Mouse (Mus musculus) limb, embryonic 12.5 days (tissue): ENCODE data around the gene Dnajb14. TPM values are rescaled to one million over a fixed set of nuclear protein-coding genes. Genes with fewer than 3 reads are reported as not detected.
"Not testable (repeated sequence)": the region's sequence is repeated elsewhere in the genome, so short reads cannot be mapped to it uniquely, and the experiment has no call there.

Experiments
- ATAC-seq: fragments of 200-750 bp; cut with Nextera tagmentation; 2 replicates; pipeline ENCODE4 v1.8.0; 2017; ENCODE audit warnings: low read depth, moderate TSS enrichment; ENCODE audit not compliant: insufficient number of reproducible peaks, insufficient read depth, low FRiP score, low TSS enrichment
- H3K27ac ChIP-seq: fragments of 300-500 bp; sonication (generic); 2 replicates; pipeline ENCODE4 v1.5.1; 2016; ENCODE audit warnings: mild to moderate bottlenecking, moderate library complexity
- H3K27me3 ChIP-seq: fragments of 300-500 bp; sonication (generic); 2 replicates; pipeline ENCODE4 v1.6.1; 2016; ENCODE audit warnings: mild to moderate bottlenecking, moderate library complexity
- H3K36me3 ChIP-seq: fragments of 300-500 bp; sonication (generic); 2 replicates; pipeline ENCODE4 v1.6.1; 2016; ENCODE audit warnings: mild to moderate bottlenecking, moderate library complexity
- H3K4me1 ChIP-seq: fragments of 300-500 bp; sonication (generic); replicated peaks from 2 replicates; pipeline ENCODE4 v1.6.1; 2016
- H3K4me2 ChIP-seq: fragments of 300-500 bp; sonication (generic); 2 replicates; pipeline ENCODE4 v1.6.1; 2016; ENCODE audit warnings: mild to moderate bottlenecking, moderate library complexity
- H3K4me3 ChIP-seq: fragments of 300-500 bp; sonication (generic); replicated peaks from 2 replicates; pipeline ENCODE4 v1.5.1; 2016; ENCODE audit warnings: mild to moderate bottlenecking
- H3K9ac ChIP-seq: fragments of 300-500 bp; sonication (generic); replicated peaks from 2 replicates; pipeline ENCODE4 v1.6.1; 2016; ENCODE audit warnings: mild to moderate bottlenecking, moderate library complexity
- H3K9me3 ChIP-seq: fragments of 300-500 bp; sonication (generic); 2 replicates; pipeline ENCODE4 v1.6.1; 2016; ENCODE audit warnings: mild to moderate bottlenecking, moderate library complexity
- WGBS: fragments of 180-500 bp; shearing (Covaris S2); methylation state at CpG from one replicate; pipeline ENCODE4 v1.1.7; 2016; 5-methylcytosine and 5-hydroxymethylcytosine counted together
- polyA plus RNA-seq: library from polyadenylated mRNA; unstranded; fragments of >200 nt; fragmentation: Nextera tagmentation; extraction: Ambion mirVana; gene quantifications from 2 replicates; pipeline ENCODE4 v1.2.1, GENCODE M21; 2016

Gene Dnajb14
- polyA plus RNA-seq, 1 experiment from 2014 or later = 11.0 TPM

DNA sequence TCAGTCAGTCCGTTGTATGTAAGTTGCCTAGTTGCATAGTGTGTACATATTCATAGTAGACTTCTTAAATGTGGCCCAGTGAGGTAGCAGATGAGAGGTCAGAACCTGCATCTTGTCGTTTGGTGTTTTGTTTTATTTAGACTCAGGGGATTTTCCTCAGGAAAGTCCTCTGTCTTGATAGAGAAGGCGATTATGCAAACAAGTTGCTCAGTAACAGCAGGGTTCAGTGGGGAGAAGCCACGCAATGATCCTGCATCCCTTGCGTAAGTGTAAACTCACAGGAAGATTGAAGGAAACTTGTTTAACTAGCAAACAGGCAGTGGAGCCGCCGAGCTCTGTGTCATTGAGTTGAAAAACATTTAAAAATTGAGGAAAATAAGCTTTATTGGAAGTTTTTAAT is 20.5 kb downstream of the Dnajb14 start:
- Histone ChIP-seq H3K4me3 (no peak overlapping the region), H3K9ac (no peak overlapping the region), H3K4me2 (no peak overlapping the region), H3K27ac (no peak overlapping the region), H3K27me3 (no peaks in the 10 kb centered on the region), H3K36me3 (peaks cover 38% of the 10 kb centered on the region), H3K9me3 (no peaks in the 10 kb centered on the region), H3K4me1 (no peaks in the 10 kb centered on the region)
- no peak for ATAC-seq
- 82% methylated on average over 7 of the region's 7 CpGs for WGBS

DNA sequence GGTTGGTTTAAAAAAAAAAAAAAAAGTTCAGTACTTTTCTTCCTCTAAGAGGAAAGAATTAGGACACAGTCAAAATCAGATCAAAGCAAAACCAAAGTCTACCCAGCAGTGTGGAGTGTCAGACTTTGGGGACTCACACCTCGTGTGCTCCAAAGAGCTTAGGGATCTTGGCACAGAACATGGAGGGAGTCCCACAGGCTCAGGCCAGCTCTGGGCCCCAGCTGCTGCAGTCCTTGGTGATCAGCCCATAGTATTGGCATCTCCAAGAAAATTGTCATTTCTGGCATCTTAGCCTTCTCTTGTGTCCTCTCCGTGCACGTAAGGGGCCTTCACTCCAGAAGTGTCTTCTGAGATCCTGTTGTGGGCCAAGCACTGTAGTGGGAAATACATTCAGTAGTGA is 23.6 kb downstream of the Dnajb14 start:
- peaks cover 3% of the 10 kb centered on the region; the same call in 1 of the 2 replicates for H3K9me3 ChIP-seq
- no peaks in the 10 kb centered on the region for H3K4me1 ChIP-seq
- WGBS = 78% methylated on average over 3 of the region's 3 CpGs
- H3K4me2 ChIP-seq = no peak overlapping the region
- H3K27me3 ChIP-seq = no peaks in the 10 kb centered on the region
- ATAC-seq = no peak
- no peak overlapping the region for H3K4me3 ChIP-seq
- H3K9ac ChIP-seq = no peak overlapping the region
- H3K27ac ChIP-seq = no peak overlapping the region
- H3K36me3 ChIP-seq = peaks cover 56% of the 10 kb centered on the region

GRCm38 (mm10) chr3:137892118-137892517 is 24.6 kb downstream of the Dnajb14 start:
- 89% methylated on average over 4 of the region's 4 CpGs for WGBS
- Histone ChIP-seq H3K4me2 (no peak overlapping the region), H3K9ac (no peak overlapping the region), H3K27ac (no peak overlapping the region), H3K9me3 (peaks cover 3% of the 10 kb centered on the region; the same call in 1 of the 2 replicates), H3K4me3 (no peak overlapping the region), H3K27me3 (no peaks in the 10 kb centered on the region), H3K4me1 (no peaks in the 10 kb centered on the region), H3K36me3 (peaks cover 60% of the 10 kb centered on the region)
- no peak for ATAC-seq

- Histone ChIP-seq H3K4me1 (no peaks in the 10 kb centered on the region), H3K4me3 (no peak overlapping the region), H3K9ac (no peak overlapping the region), H3K36me3 (peaks cover 68% of the 10 kb centered on the region), H3K4me2 (no peak overlapping the region), H3K27me3 (no peaks in the 10 kb centered on the region), H3K9me3 (peaks cover 3% of the 10 kb centered on the region; the same call in 1 of the 2 replicates), H3K27ac (no peak overlapping the region)
- 92% methylated on average over 4 of the region's 4 CpGs for WGBS
- ATAC-seq = no peak
Measured at GRCm38 (mm10) chr3:137893789-137894188, 26.3 kb downstream of the Dnajb14 start.

- no peaks in the 10 kb centered on the region for H3K4me1 ChIP-seq
- H3K9me3 ChIP-seq = peaks cover 3% of the 10 kb centered on the region; the same call in 1 of the 2 replicates
- H3K9ac ChIP-seq = no peak overlapping the region
- H3K27me3 ChIP-seq = no peaks in the 10 kb centered on the region
- H3K4me3 ChIP-seq = no peak overlapping the region
- H3K36me3 ChIP-seq = peaks cover 54% of the 10 kb centered on the region
- no peak overlapping the region for H3K27ac ChIP-seq
- ATAC-seq = no peak
- 90% methylated on average over 3 of the region's 3 CpGs for WGBS
- no peak overlapping the region for H3K4me2 ChIP-seq
Measured at GRCm38 (mm10) chr3:137895196-137895595, 27.7 kb downstream of the Dnajb14 start.

- ATAC-seq = no peak
- Histone ChIP-seq H3K36me3 (peaks cover 57% of the 10 kb centered on the region), H3K9ac (no peak overlapping the region)
Measured at GRCm38 (mm10) chr3:137896386-137896785, 28.9 kb downstream of the Dnajb14 start.

DNA sequence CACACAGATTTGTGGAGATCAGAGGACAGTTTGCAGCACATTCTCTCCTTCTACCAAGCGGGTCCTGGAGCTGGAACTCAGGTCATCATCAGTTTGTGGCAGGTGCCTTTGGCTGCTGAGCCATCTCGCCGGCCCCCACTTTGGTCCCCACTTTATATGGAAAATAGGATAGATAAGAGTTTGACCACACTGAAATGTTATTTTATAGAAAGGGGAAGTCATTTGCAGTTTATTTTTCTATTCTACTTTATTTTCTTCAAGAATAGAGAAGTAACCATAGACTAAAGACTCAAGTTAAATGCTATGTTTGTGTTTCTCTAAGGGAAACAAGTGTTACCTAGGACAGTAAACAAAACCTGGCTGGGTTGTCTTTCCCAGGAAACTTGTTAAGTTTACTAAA is 29.4 kb downstream of the Dnajb14 start:
- Histone ChIP-seq H3K36me3 (peaks cover 54% of the 10 kb centered on the region), H3K4me2 (no peak overlapping the region), H3K27ac (no peak overlapping the region), H3K9me3 (peaks cover 3% of the 10 kb centered on the region; the same call in 1 of the 2 replicates), H3K4me3 (no peak overlapping the region), H3K27me3 (no peaks in the 10 kb centered on the region), H3K4me1 (no peaks in the 10 kb centered on the region), H3K9ac (no peak overlapping the region)
- 88% methylated on average over 3 of the region's 3 CpGs for WGBS
- no peak for ATAC-seq

More at GRCm38 (mm10) chr3:137896386-137896785, 28.9 kb downstream of the Dnajb14 start:
- peaks cover 3% of the 10 kb centered on the region; the same call in 1 of the 2 replicates for H3K9me3 ChIP-seq
- WGBS = 58% methylated on average over 4 of the region's 4 CpGs
- H3K27me3 ChIP-seq = no peaks in the 10 kb centered on the region
- no peaks in the 10 kb centered on the region for H3K4me1 ChIP-seq
- no peak overlapping the region for H3K27ac ChIP-seq
- no peak overlapping the region for H3K4me2 ChIP-seq
- H3K4me3 ChIP-seq = no peak overlapping the region

- WGBS = 92% methylated on average over 5 of the region's 5 CpGs
- Histone ChIP-seq H3K36me3 (peaks cover 52% of the 10 kb centered on the region), H3K4me2 (no peak overlapping the region), H3K9ac (no peak overlapping the region), H3K27ac (no peak overlapping the region), H3K9me3 (peaks cover 3% of the 10 kb centered on the region; the same call in 1 of the 2 replicates), H3K4me1 (no peaks in the 10 kb centered on the region), H3K27me3 (no peaks in the 10 kb centered on the region), H3K4me3 (no peak overlapping the region)
- no peak for ATAC-seq
Measured at GRCm38 (mm10) chr3:137897685-137898084, 30.2 kb downstream of the Dnajb14 start.

DNA sequence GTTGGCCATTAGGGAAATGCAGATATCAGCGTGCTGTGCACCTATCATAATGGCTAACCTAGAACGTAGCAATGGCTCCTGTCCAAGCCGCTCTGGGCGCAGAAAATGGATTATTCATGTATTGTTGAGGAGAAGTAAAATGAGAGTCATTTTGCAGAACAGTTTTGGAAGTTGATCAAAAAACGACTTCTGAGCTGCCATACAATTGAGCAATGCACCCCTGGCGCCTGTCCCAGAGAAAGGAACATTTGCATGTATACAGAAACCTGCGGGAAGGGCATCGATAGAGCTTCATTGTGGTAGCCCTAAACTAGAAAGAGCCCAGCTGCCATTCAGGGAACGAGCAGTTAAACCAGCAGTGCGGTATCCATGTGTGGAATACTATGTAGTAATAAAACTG is 32.7 kb downstream of the Dnajb14 start:
- Histone ChIP-seq H3K27ac (no peak overlapping the region), H3K4me3 (no peak overlapping the region), H3K27me3 (no peaks in the 10 kb centered on the region), H3K4me2 (no peak overlapping the region), H3K9me3 (peaks cover 2% of the 10 kb centered on the region; the same call in 1 of the 2 replicates), H3K4me1 (no peaks in the 10 kb centered on the region), H3K9ac (no peak overlapping the region), H3K36me3 (peaks cover 53% of the 10 kb centered on the region)
- ATAC-seq = no peak
- 88% methylated on average over 10 of the region's 10 CpGs for WGBS

GRCm38 (mm10) chr3:137913093-137913492 is 45.6 kb downstream of the Dnajb14 start:
- Histone ChIP-seq H3K4me1 (peaks cover 9% of the 10 kb centered on the region), H3K27ac (no peak overlapping the region), H3K4me2 (no peak overlapping the region), H3K9ac (no peak overlapping the region), H3K36me3 (0 out of 2 replicates have a peak, but pooled peaks cover 11% of the 10 kb centered on the region), H3K4me3 (no peak overlapping the region), H3K27me3 (no peaks in the 10 kb centered on the region), H3K9me3 (no peaks in the 10 kb centered on the region)
- no peak for ATAC-seq
- WGBS = 69% methylated on average over 2 of the region's 2 CpGs

- H3K9ac ChIP-seq = not testable (repeated sequence)
- WGBS = no CpG with 5 or more reads among the region's 1 CpGs
Measured at GRCm38 (mm10) chr3:137914567-137914966, 47.1 kb downstream of the Dnajb14 start.

DNA sequence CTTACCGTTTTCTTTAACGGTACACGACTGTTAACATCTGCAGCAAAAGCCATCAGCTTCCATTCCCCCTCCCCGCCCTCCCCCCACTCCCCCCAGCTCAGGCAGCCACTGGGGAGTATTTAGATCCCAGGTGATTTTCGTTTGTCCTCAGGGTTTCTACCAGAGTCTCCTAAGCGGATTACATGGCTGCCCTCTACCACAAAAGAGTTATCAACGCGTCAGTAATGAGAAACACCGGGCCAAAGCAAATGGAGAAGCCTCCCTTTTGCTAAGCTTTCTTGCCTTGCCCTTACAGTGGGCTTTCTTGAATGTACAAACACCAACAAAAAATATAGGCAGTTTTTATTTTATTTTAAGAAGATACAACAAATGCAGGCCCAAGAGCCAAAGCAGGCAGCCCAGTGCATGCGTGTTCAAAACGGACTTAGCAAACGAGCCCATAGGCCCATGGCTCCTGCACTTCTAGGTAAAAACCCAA is 50.3 kb downstream of the Dnajb14 start:
- Histone ChIP-seq H3K36me3 (peaks cover 15% of the 10 kb centered on the region; the same call in 1 of the 2 replicates), H3K4me3 (peak overlapping the region; percentile 88), H3K4me1 (peaks cover 18% of the 10 kb centered on the region), H3K9ac (peak overlapping the region; percentile 50), H3K27ac (peak overlapping the region; percentile 82), H3K27me3 (no peaks in the 10 kb centered on the region), H3K9me3 (no peaks in the 10 kb centered on the region), H3K4me2 (peak overlapping the region; percentile 63)
- ATAC-seq = no peak
- 24% methylated on average over 12 of the region's 12 CpGs for WGBS

More at GRCm38 (mm10) chr3:137914567-137914966, 47.1 kb downstream of the Dnajb14 start:
- ATAC-seq, H3K4me3 ChIP-seq, H3K9me3 ChIP-seq, H3K36me3 ChIP-seq, H3K27ac ChIP-seq, H3K4me2 ChIP-seq, H3K27me3 ChIP-seq: not testable (repeated sequence)
- H3K4me1 ChIP-seq = peaks cover 17% of the 10 kb centered on the region
